Mouse (Mus musculus): ENCODE results near the gene Tyms. TPM values are rescaled to one million over a fixed set of nuclear protein-coding genes. Genes with fewer than 3 reads are reported as not detected.

Tyms gene
- total and polyA plus RNA-seq, 3 experiments = 2.3 to 3.8 (median 3.3) TPM

DNA sequence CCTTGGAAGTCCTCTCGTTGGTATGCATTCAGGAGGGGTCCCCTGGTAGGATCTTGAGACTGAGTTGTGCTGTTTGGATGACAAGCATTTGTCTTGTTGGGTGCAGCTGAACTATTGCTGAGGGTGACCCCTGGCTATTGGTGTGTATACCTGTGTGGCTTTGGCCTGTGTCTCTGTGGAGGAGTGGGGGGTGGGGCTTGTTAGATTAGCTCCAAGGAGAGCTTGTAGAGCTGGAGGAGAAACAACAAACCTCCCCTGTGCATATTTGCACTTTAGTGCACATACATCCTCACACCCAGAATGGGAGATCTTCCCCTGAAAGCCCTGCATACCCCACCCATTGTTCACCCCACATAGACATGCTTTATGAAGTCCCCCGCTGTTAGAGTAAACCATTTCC lies 33.3 kb upstream of the Tyms start:
- no peak overlapping the region for H3K9ac ChIP-seq (ENCODE audit: low read depth, low read length)
- TF ChIP-seq EP300 (IDR thresholded peaks at IDR 0.05; ENCODE audit: insufficient read depth, low read depth, low read length) (no peak), POLR2A (IDR thresholded peaks at IDR 0.05; ENCODE audit: insufficient read depth, low read depth, low read length) (no peak), CTCF (IDR thresholded peaks at IDR 0.05) (no peak)
- H3K4me1 ChIP-seq (ENCODE audit: control insufficient read depth, insufficient read depth, low read length) = no peaks in the 10 kb centered on the region; the same call in 1 of the 2 replicates
- no peak overlapping the region for H3K27ac ChIP-seq
- H3K36me3 ChIP-seq (ENCODE audit: control insufficient read depth, insufficient read depth, low read length) = no peaks in the 10 kb centered on the region
- 56% methylated on average over 2 of the region's 2 CpGs for WGBS
- DNase-seq = peak in 1 of 2 experiments; percentile 4
- no peak overlapping the region for H3K4me3 ChIP-seq
- peaks cover 8% of the 10 kb centered on the region for H3K27me3 ChIP-seq (ENCODE audit: control insufficient read depth, insufficient read depth, low read length)
- no peaks in the 10 kb centered on the region for H3K79me2 ChIP-seq (replicated peaks; ENCODE audit: control insufficient read depth, insufficient read depth, low read length)
- intact Hi-C loops (cut with DNase I) = no loop called here

DNA sequence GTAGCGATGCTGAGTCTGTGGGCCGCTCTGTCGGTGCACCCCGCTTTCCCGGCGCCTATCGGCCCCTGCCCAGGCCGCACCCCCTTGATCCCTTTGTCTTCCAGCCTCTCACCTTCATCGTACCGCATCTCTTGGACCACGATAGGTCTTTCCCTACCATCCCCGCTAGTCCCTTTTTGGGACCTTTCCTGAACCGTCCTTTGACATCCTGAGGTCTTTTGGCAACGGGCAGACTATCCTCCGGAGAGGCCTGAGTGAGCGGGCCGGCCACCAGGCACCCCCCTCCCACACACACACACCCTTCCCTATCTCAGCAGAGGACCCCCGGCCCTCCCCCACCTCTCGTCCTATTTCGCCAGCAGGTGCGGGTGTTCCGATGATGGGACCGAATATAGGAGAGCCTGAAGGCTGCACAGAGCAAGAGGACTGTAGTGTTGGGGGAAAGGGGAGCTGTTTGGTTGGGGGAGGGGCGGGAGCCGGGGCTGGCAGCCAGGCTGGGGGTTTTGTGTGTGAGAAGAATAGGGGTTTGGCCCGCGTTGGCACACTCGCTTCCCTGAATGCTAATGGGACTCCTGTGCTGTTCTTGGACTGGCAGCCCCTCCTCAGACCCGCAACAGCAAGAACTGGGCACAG lies 32.4 kb upstream of the Tyms start, which contains the start of gene 3110082J24Rik:
3110082J24Rik (minus strand) TSS at position 419 of the 633 bp plus-strand sequence.
- DNase-seq = peak in 1 of 2 experiments; percentile 14
- H3K4me3 ChIP-seq = peak within 1 kb of the TSS; percentile 44
- TF ChIP-seq CTCF (IDR thresholded peaks at IDR 0.05) (no peak), EP300 (IDR thresholded peaks at IDR 0.05; ENCODE audit: insufficient read depth, low read depth, low read length) (no peak), POLR2A (IDR thresholded peaks at IDR 0.05; ENCODE audit: insufficient read depth, low read depth, low read length) (no peak)
- intact Hi-C loops (cut with DNase I) = no loop called here
- peaks cover 8% of the 10 kb centered on the region for H3K27me3 ChIP-seq (ENCODE audit: control insufficient read depth, insufficient read depth, low read length)
- WGBS = 7% methylated on average over 29 of the region's 29 CpGs
- no peak within 1 kb of the TSS for H3K27ac ChIP-seq
- H3K79me2 ChIP-seq (replicated peaks; ENCODE audit: control insufficient read depth, insufficient read depth, low read length) = no peaks in the 10 kb centered on the region
- 0 out of 2 replicates have a peak within 1 kb of the TSS, but pooled peaks have one; percentile 13 for H3K9ac ChIP-seq (ENCODE audit: low read depth, low read length)
- H3K36me3 ChIP-seq (ENCODE audit: control insufficient read depth, insufficient read depth, low read length) = no peaks in the 10 kb centered on the region
- no peaks in the 10 kb centered on the region for H3K4me1 ChIP-seq (ENCODE audit: control insufficient read depth, insufficient read depth, low read length)

DNA sequence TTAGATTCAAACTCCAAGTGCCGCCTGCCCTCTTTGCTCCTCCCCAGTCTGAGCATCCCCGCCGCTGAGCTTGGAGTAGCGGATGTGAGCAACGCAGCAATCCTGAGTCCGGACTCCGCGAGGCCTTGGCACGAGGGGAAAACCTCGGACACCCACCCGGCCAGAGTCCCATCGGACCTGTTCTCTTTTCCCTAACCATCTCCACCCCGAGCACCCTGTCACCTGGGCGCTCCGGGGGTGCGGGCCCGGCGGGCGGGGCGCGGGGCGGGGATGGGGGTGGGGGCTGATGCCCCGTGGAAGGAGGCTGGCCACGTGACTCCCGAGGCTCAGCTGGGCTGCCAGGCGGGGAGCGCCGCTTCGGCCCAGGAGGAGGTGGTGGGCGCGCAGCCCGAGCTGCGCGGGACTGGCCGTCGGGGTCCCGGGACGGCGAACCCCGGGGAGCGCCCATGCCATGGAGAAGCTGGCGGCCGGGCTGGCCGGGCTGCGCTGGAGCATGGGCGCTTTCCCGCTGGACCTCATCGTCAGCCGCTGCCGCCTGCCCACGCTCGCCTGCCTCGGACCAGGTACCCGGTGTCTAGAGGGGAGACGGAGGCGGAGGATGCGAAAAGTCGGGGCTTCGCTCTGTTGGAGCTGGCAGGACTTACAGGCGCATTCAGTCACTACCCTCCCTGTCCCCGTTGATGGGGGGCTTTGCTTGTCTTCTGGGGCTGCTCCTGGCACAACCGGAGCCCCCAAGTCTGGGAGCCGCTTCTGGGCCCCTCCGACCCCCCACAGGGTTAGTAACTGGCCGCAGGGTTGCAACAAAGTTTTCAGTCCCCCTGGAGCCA lies 31.6 kb upstream of the Tyms start, which contains the start of gene Garem2:
Garem2 (plus strand) TSS at position 321 of the 827 bp plus-strand sequence.
- H3K9ac ChIP-seq (ENCODE audit: low read depth, low read length) = 0 out of 2 replicates have a peak within 1 kb of the TSS, but pooled peaks have one; percentile 13
- H3K36me3 ChIP-seq (ENCODE audit: control insufficient read depth, insufficient read depth, low read length) = no peaks in the 10 kb centered on the region
- peaks cover 8% of the 10 kb centered on the region for H3K27me3 ChIP-seq (ENCODE audit: control insufficient read depth, insufficient read depth, low read length)
- no peak within 1 kb of the TSS for H3K27ac ChIP-seq
- WGBS = 1% methylated on average over 65 of the region's 65 CpGs
- no peaks in the 10 kb centered on the region for H3K79me2 ChIP-seq (replicated peaks; ENCODE audit: control insufficient read depth, insufficient read depth, low read length)
- intact Hi-C loops (cut with DNase I) = no loop called here
- H3K4me3 ChIP-seq = peak within 1 kb of the TSS; percentile 44
- no peaks in the 10 kb centered on the region for H3K4me1 ChIP-seq (ENCODE audit: control insufficient read depth, insufficient read depth, low read length)
- TF ChIP-seq EP300 (IDR thresholded peaks at IDR 0.05; ENCODE audit: insufficient read depth, low read depth, low read length) (no peak), POLR2A (IDR thresholded peaks at IDR 0.05; ENCODE audit: insufficient read depth, low read depth, low read length) (no peak), CTCF (IDR thresholded peaks at IDR 0.05) (no peak)
- DNase-seq = peak in 1 of 2 experiments; percentile 44

DNA sequence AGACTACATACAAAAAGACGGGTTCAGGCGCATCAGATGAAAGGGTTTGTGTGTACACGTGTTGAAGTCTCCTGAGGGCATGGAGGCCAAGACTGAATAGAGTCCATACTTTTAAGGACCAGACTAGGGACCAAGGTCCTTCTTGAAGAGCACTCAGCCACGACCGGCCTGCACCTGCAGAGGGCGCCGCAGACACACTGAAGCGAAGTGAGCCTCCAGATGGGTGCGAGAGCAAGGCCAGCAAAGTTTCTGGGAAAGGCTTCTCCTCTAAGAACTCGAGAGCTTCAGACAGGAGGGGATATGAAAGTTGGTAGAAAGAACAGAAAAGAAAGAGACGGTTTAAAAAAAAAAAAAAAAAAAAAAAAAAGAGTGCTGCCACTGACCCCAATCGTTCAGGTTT lies 30.9 kb upstream of the Tyms start:
- H3K36me3 ChIP-seq (ENCODE audit: control insufficient read depth, insufficient read depth, low read length) = no peaks in the 10 kb centered on the region
- H3K4me3 ChIP-seq = no peak overlapping the region
- intact Hi-C loops (cut with DNase I) = no loop called here
- H3K9ac ChIP-seq (ENCODE audit: low read depth, low read length) = no peak overlapping the region
- H3K79me2 ChIP-seq (replicated peaks; ENCODE audit: control insufficient read depth, insufficient read depth, low read length) = no peaks in the 10 kb centered on the region
- WGBS = 11% methylated on average over 12 of the region's 12 CpGs
- no peak for TF ChIP-seq POLR2A (IDR thresholded peaks at IDR 0.05; ENCODE audit: insufficient read depth, low read depth, low read length)
- TF ChIP-seq CTCF (IDR thresholded peaks at IDR 0.05) = peak; percentile 72
- H3K4me1 ChIP-seq (ENCODE audit: control insufficient read depth, insufficient read depth, low read length) = no peaks in the 10 kb centered on the region
- peaks cover 8% of the 10 kb centered on the region for H3K27me3 ChIP-seq (ENCODE audit: control insufficient read depth, insufficient read depth, low read length)
- H3K27ac ChIP-seq = no peak overlapping the region
- DNase-seq = peak; percentile 39 to 63

DNA sequence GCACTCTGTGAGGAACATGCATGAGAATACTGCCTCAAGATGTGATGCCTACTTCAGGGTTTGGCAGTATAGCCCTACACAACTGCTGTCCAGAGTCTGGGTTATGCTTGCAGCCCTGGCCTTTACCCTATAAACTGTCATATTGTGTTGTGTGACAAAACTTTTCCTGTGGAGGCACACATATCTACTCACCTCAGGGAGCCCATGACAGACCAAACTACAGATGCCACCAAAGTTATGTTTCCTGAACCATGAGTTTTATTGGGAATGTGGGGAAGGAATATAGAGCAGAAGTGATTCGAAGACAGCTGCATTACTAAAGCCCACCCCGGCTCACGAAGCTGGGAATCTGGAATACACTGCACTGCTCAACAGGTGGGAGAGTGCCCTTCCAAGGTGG lies 29.9 kb upstream of the Tyms start:
- no peak overlapping the region for H3K27ac ChIP-seq
- H3K27me3 ChIP-seq (ENCODE audit: control insufficient read depth, insufficient read depth, low read length) = peaks cover 8% of the 10 kb centered on the region
- intact Hi-C loops (cut with DNase I) = no loop called here
- no peak for DNase-seq
- H3K4me3 ChIP-seq = no peak overlapping the region
- H3K36me3 ChIP-seq (ENCODE audit: control insufficient read depth, insufficient read depth, low read length) = no peaks in the 10 kb centered on the region
- TF ChIP-seq CTCF (IDR thresholded peaks at IDR 0.05) (no peak), POLR2A (IDR thresholded peaks at IDR 0.05; ENCODE audit: insufficient read depth, low read depth, low read length) (no peak), EP300 (IDR thresholded peaks at IDR 0.05; ENCODE audit: insufficient read depth, low read depth, low read length) (no peak)
- 88% methylated on average over 3 of the region's 3 CpGs for WGBS
- no peaks in the 10 kb centered on the region for H3K79me2 ChIP-seq (replicated peaks; ENCODE audit: control insufficient read depth, insufficient read depth, low read length)
- H3K4me1 ChIP-seq (ENCODE audit: control insufficient read depth, insufficient read depth, low read length) = no peaks in the 10 kb centered on the region
- no peak overlapping the region for H3K9ac ChIP-seq (ENCODE audit: low read depth, low read length)

DNA sequence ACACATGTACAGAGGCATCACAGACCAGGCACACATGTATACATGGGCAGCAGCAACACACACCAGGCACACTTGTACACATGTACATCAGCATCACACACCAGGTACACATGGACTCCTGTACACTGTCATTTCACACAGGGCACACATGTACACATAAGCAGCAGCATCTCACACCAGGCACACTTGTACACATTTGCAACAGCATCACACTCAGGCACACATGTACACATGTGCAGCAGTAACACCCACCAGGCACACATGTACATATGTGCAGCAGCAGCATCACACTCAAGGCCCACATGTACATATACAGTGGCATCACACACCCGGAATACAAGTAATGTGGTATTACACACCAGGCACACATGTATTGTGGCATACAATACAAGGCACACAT lies 24.8 kb upstream of the Tyms start:
- H3K4me1 ChIP-seq (ENCODE audit: control insufficient read depth, insufficient read depth, low read length) = no peaks in the 10 kb centered on the region
- no peak for TF ChIP-seq CTCF (IDR thresholded peaks at IDR 0.05)
- no peak for TF ChIP-seq EP300 (IDR thresholded peaks at IDR 0.05; ENCODE audit: insufficient read depth, low read depth, low read length)
- no peak for TF ChIP-seq POLR2A (IDR thresholded peaks at IDR 0.05; ENCODE audit: insufficient read depth, low read depth, low read length)
- no peak overlapping the region for H3K27ac ChIP-seq
- no peak for DNase-seq
- WGBS = 79% methylated on average over 1 of the region's 1 CpGs
- no peaks in the 10 kb centered on the region for H3K36me3 ChIP-seq (ENCODE audit: control insufficient read depth, insufficient read depth, low read length)
- no peaks in the 10 kb centered on the region for H3K79me2 ChIP-seq (replicated peaks; ENCODE audit: control insufficient read depth, insufficient read depth, low read length)
- no peak overlapping the region for H3K4me3 ChIP-seq
- no peak overlapping the region for H3K9ac ChIP-seq (ENCODE audit: low read depth, low read length)
- no peaks in the 10 kb centered on the region for H3K27me3 ChIP-seq (ENCODE audit: control insufficient read depth, insufficient read depth, low read length)
- intact Hi-C loops (cut with DNase I) = no loop called here

Data from heart, adult 2 months (tissue).